Mouse (Mus musculus) limb, embryonic 15.5 days (tissue): ENCODE measurements around the gene Lrrc19. TPM values are rescaled to one million over a fixed set of nuclear protein-coding genes. Genes with fewer than 3 reads are reported as not detected.
A peak's percentile ranks its signal among the peaks of the same experiment; 100 is the strongest.

Source experiments
- microRNA counts: library from miRNA; unstranded; fragments of <30 nt; microRNA quantifications from one replicate; lab custom pipeline; 2016
- microRNA-seq: library from miRNA; unstranded; fragments of <30 nt; microRNA quantifications from one replicate; pipeline ENCODE4, GENCODE M21; 2016
- polyA plus RNA-seq: library from polyadenylated mRNA; unstranded; fragments of >200 nt; fragmentation: Nextera tagmentation; extraction: Ambion mirVana; gene quantifications from 2 replicates; pipeline ENCODE4 v1.2.1, GENCODE M21; 2015

Gene Lrrc19
- polyA plus RNA-seq, 1 experiment from 2014 or later, result 0.60 TPM

MicroRNAs within 50 kb of the gene (microRNA counts, 519-probe panel; counts per million panel counts)
- microRNA mmu-miR-872 (lab: Ali Mortazavi, UCI), result 2,914 counts per million, percentile 66 among the panel's probes with 10 or more counts

Small RNA genes lying within 50 kb of the gene (microRNA-seq; reads per million reads assigned to microRNA genes)
- 2,028 reads per million, percentile 81 among the genes with 10 or more reads in this experiment for gene Mir872

Other genes starting within 250 kb of the Lrrc19 start
- not detected in 2 replicates for gene Gm10306, start 93.6 kb downstream of the Lrrc19 start, polyA plus RNA-seq
- gene Caap1, start 93.3 kb downstream of the Lrrc19 start, polyA plus RNA-seq, result 13.0 and 16.2 TPM in 2 replicates
- gene Plaa, start 46.9 kb downstream of the Lrrc19 start, polyA plus RNA-seq, result 55.8 and 57.3 TPM in 2 replicates
- gene Ift74, start 35.7 kb downstream of the Lrrc19 start, polyA plus RNA-seq, result 27.2 and 30.4 TPM in 2 replicates
- 14.6 and 15.9 TPM in 2 replicates for gene Tek, start 89.1 kb upstream of the Lrrc19 start, polyA plus RNA-seq